Mouse (Mus musculus): Measurements from ENCODE around the gene Ackr1. TPM values are rescaled to one million over a fixed set of nuclear protein-coding genes. Genes with fewer than 3 reads are reported as not detected.
"Not testable (repeated sequence)": the region's sequence is repeated elsewhere in the genome, so short reads cannot be mapped to it uniquely, and the experiment has no call there.

Ackr1 gene
- total RNA-seq, 2 experiments from 2014 or later: 83.5 to 94.7 TPM

- intact Hi-C loops (cut with DNase I): no loop called here
Observed at GRCm38 (mm10) chr1:173317925-173318477, 15.5 kb downstream of the Ackr1 start.

GRCm38 (mm10) chr1:173315725-173316124 lies 17.8 kb downstream of the Ackr1 start:
- intact Hi-C loops (cut with DNase I): no loop called here
- no peak for DNase-seq (ENCODE audit: low spot score in 2 of 2)

More at GRCm38 (mm10) chr1:173317925-173318477, 15.5 kb downstream of the Ackr1 start:
- DNase-seq (ENCODE audit: low spot score in 2 of 2): no peak

- DNase-seq (ENCODE audit: low spot score in 2 of 2); intact Hi-C loops (cut with DNase I): not testable (repeated sequence)
Observed at GRCm38 (mm10) chr1:173313535-173314050, 20.0 kb downstream of the Ackr1 start.

- DNase-seq (ENCODE audit: low spot score in 2 of 2): not testable (repeated sequence)
Observed at GRCm38 (mm10) chr1:173302795-173303194, 30.8 kb downstream of the Ackr1 start.

More at GRCm38 (mm10) chr1:173302795-173303194, 30.8 kb downstream of the Ackr1 start:
- intact Hi-C loops (cut with DNase I): not testable (repeated sequence)

Other genes with a start within 250 kb of the Ackr1 start
- gene Olfr1408, start 196.4 kb downstream of the Ackr1 start, total RNA-seq (2021): not detected
- gene Olfr1406, start 143.1 kb downstream of the Ackr1 start, total RNA-seq (2021): not detected
- gene Olfr218, start 135.9 kb downstream of the Ackr1 start, total RNA-seq (2021): not detected
- not detected for gene Olfr1404, start 121.4 kb downstream of the Ackr1 start, total RNA-seq (2021)
- gene Fcer1a, start 106.5 kb downstream of the Ackr1 start, total RNA-seq (2021): not detected
- gene Olfr418, start 67.7 kb downstream of the Ackr1 start, total RNA-seq (2021): not detected
- not detected for gene Mptx2, start 56.0 kb downstream of the Ackr1 start, total RNA-seq (2021)
- gene Aim2, start 17.1 kb upstream of the Ackr1 start, total RNA-seq (2021): 1 to 10 TPM; 1.3 to 2.5 TPM
- 100 to 1,000 TPM; 437 to 444 TPM for gene Cadm3, start 33.9 kb upstream of the Ackr1 start, total RNA-seq (2021)
- gene Ifi206, start 157.3 kb upstream of the Ackr1 start, total RNA-seq (2021): not detected
- gene Ifi214, start 202.2 kb upstream of the Ackr1 start, total RNA-seq (2021): not detected